Mouse (Mus musculus) stomach, embryonic 15.5 days (tissue): ENCODE measurements at regions not wholly inside any gene's neighbourhood (a gene's known extent, or its start where the extent isn't known, plus 50 kb on each side); places are given as distances from the start of the nearest gene placed in this dataset.

ENCODE experiments used
- ATAC-seq: fragments of 200-750 bp; cut with Nextera tagmentation; 2 replicates; pipeline ENCODE4 v1.8.0; 2017; ENCODE audit warnings: low read depth, moderate number of reproducible peaks, moderate TSS enrichment; ENCODE audit not compliant: insufficient read depth, low FRiP score
- H3K27ac ChIP-seq: fragments of 300-500 bp; sonication (generic); 2 replicates; pipeline ENCODE4 v1.5.1; 2015; ENCODE audit warnings: mild to moderate bottlenecking, inconsistent platforms
- H3K27me3 ChIP-seq: fragments of 300-500 bp; sonication (generic); replicated peaks from 2 replicates; pipeline ENCODE4 v1.6.1; 2015; ENCODE audit warnings: inconsistent platforms
- H3K36me3 ChIP-seq: fragments of 300-500 bp; sonication (generic); 2 replicates; pipeline ENCODE4 v1.6.1; 2015; ENCODE audit warnings: inconsistent platforms
- H3K4me1 ChIP-seq: fragments of 300-500 bp; sonication (generic); 2 replicates; pipeline ENCODE4 v1.6.1; 2015; ENCODE audit warnings: inconsistent platforms
- H3K4me2 ChIP-seq: fragments of 300-500 bp; sonication (generic); 2 replicates; pipeline ENCODE4 v1.6.1; 2015; ENCODE audit warnings: mild to moderate bottlenecking, inconsistent platforms
- H3K4me3 ChIP-seq: fragments of 300-500 bp; sonication (generic); replicated peaks from 2 replicates; pipeline ENCODE4 v1.5.1; 2015; ENCODE audit warnings: inconsistent platforms
- H3K9ac ChIP-seq: fragments of 300-500 bp; sonication (generic); 2 replicates; pipeline ENCODE4 v1.6.1; 2015; ENCODE audit warnings: inconsistent platforms
- H3K9me3 ChIP-seq: fragments of 300-500 bp; sonication (generic); 2 replicates; pipeline ENCODE4 v1.6.1; 2016; ENCODE audit warnings: inconsistent platforms
- WGBS: fragments of 180-500 bp; shearing (Covaris S2); methylation state at CpG from one replicate; pipeline ENCODE4 v1.1.7; 2015; 5-methylcytosine and 5-hydroxymethylcytosine counted together

- 89% methylated on average over 3 of the region's 3 CpGs for WGBS
- no peak for ATAC-seq
- no peak overlapping the region for H3K27ac ChIP-seq
- H3K4me2 ChIP-seq = no peak overlapping the region
- H3K9me3 ChIP-seq = no peaks in the 10 kb centered on the region
- no peak overlapping the region for H3K4me3 ChIP-seq
- H3K9ac ChIP-seq = no peak overlapping the region
- no peaks in the 10 kb centered on the region for H3K4me1 ChIP-seq
- no peaks in the 10 kb centered on the region for H3K27me3 ChIP-seq
- H3K36me3 ChIP-seq = no peaks in the 10 kb centered on the region
These were observed 424.9 kb upstream of the Fign start for GRCm38 (mm10) chr2:64522722-64523121.

- no peak for ATAC-seq
- H3K27ac ChIP-seq = no peak overlapping the region
- H3K4me3 ChIP-seq = no peak overlapping the region
- no peaks in the 10 kb centered on the region for H3K4me1 ChIP-seq
- WGBS = 67% methylated on average over 3 of the region's 3 CpGs
- no peaks in the 10 kb centered on the region for H3K9me3 ChIP-seq
- no peaks in the 10 kb centered on the region for H3K36me3 ChIP-seq
- no peak overlapping the region for H3K4me2 ChIP-seq
- no peaks in the 10 kb centered on the region for H3K27me3 ChIP-seq
- H3K9ac ChIP-seq = no peak overlapping the region
These were observed 424.4 kb upstream of the Fign start for GRCm38 (mm10) chr2:64522233-64522632.

- Histone ChIP-seq H3K9me3 (no peaks in the 10 kb centered on the region), H3K36me3 (no peaks in the 10 kb centered on the region), H3K27ac (no peak overlapping the region), H3K27me3 (no peaks in the 10 kb centered on the region), H3K4me1 (no peaks in the 10 kb centered on the region), H3K9ac (no peak overlapping the region), H3K4me3 (no peak overlapping the region), H3K4me2 (no peak overlapping the region)
- ATAC-seq = no peak
These were observed 397.9 kb upstream of the Fign start for GRCm38 (mm10) chr2:64495725-64496124.

- Histone ChIP-seq H3K9me3 (no peaks in the 10 kb centered on the region), H3K4me3 (no peak overlapping the region), H3K27me3 (no peaks in the 10 kb centered on the region), H3K36me3 (no peaks in the 10 kb centered on the region), H3K27ac (no peak overlapping the region), H3K9ac (no peak overlapping the region), H3K4me2 (no peak overlapping the region), H3K4me1 (no peaks in the 10 kb centered on the region)
- no peak for ATAC-seq
- 78% methylated on average over 12 of the region's 12 CpGs for WGBS
These were observed 368.7 kb upstream of the Fign start for GRCm38 (mm10) chr2:64466412-64466970.

- Histone ChIP-seq H3K4me3 (no peak overlapping the region), H3K27me3 (no peaks in the 10 kb centered on the region), H3K36me3 (no peaks in the 10 kb centered on the region), H3K9ac (no peak overlapping the region), H3K4me1 (no peaks in the 10 kb centered on the region), H3K27ac (no peak overlapping the region), H3K9me3 (no peaks in the 10 kb centered on the region), H3K4me2 (no peak overlapping the region)
- no peak for ATAC-seq
- 63% methylated on average over 8 of the region's 8 CpGs for WGBS
These were observed 364.8 kb upstream of the Fign start for GRCm38 (mm10) chr2:64462466-64463114.

- no peaks in the 10 kb centered on the region for H3K27me3 ChIP-seq
- H3K36me3 ChIP-seq = no peaks in the 10 kb centered on the region
- no peak overlapping the region for H3K27ac ChIP-seq
- no peak overlapping the region for H3K4me2 ChIP-seq
- no peaks in the 10 kb centered on the region for H3K4me1 ChIP-seq
- no peaks in the 10 kb centered on the region for H3K9me3 ChIP-seq
- ATAC-seq = no peak
- no peak overlapping the region for H3K9ac ChIP-seq
- H3K4me3 ChIP-seq = no peak overlapping the region
- WGBS = 80% methylated on average over 11 of the region's 11 CpGs
These were observed 364.2 kb upstream of the Fign start for GRCm38 (mm10) chr2:64462041-64462440.

GRCm38 (mm10) chr2:64461636-64462035, 363.8 kb upstream of the Fign start:
- Histone ChIP-seq H3K9ac (no peak overlapping the region), H3K36me3 (no peaks in the 10 kb centered on the region), H3K4me1 (no peaks in the 10 kb centered on the region), H3K4me2 (no peak overlapping the region), H3K27ac (no peak overlapping the region), H3K27me3 (no peaks in the 10 kb centered on the region), H3K4me3 (no peak overlapping the region), H3K9me3 (no peaks in the 10 kb centered on the region)
- no peak for ATAC-seq
- WGBS = 79% methylated on average over 9 of the region's 9 CpGs

GRCm38 (mm10) chr2:64458171-64458570, 360.3 kb upstream of the Fign start:
- 60% methylated on average over 5 of the region's 5 CpGs for WGBS
- Histone ChIP-seq H3K9me3 (no peaks in the 10 kb centered on the region), H3K36me3 (no peaks in the 10 kb centered on the region), H3K4me3 (no peak overlapping the region), H3K27ac (no peak overlapping the region), H3K9ac (no peak overlapping the region), H3K27me3 (no peaks in the 10 kb centered on the region), H3K4me2 (no peak overlapping the region), H3K4me1 (no peaks in the 10 kb centered on the region)
- ATAC-seq = no peak

- H3K36me3 ChIP-seq = no peaks in the 10 kb centered on the region
- no peaks in the 10 kb centered on the region for H3K4me1 ChIP-seq
- no peaks in the 10 kb centered on the region for H3K9me3 ChIP-seq
- no peak overlapping the region for H3K4me3 ChIP-seq
- H3K9ac ChIP-seq = no peak overlapping the region
- 77% methylated on average over 6 of the region's 6 CpGs for WGBS
- no peak overlapping the region for H3K27ac ChIP-seq
- H3K27me3 ChIP-seq = no peaks in the 10 kb centered on the region
- ATAC-seq = no peak
- H3K4me2 ChIP-seq = no peak overlapping the region
These were observed 354.9 kb upstream of the Fign start for GRCm38 (mm10) chr2:64452690-64453089.

GRCm38 (mm10) chr2:64451614-64452317, 353.9 kb upstream of the Fign start:
- ATAC-seq = no peak
- Histone ChIP-seq H3K4me2 (no peak overlapping the region), H3K27me3 (no peaks in the 10 kb centered on the region), H3K27ac (no peak overlapping the region), H3K4me1 (no peaks in the 10 kb centered on the region), H3K9me3 (no peaks in the 10 kb centered on the region), H3K9ac (no peak overlapping the region), H3K36me3 (no peaks in the 10 kb centered on the region), H3K4me3 (no peak overlapping the region)
- WGBS = 58% methylated on average over 12 of the region's 12 CpGs

GRCm38 (mm10) chr2:64443171-64443570, 345.3 kb upstream of the Fign start:
- Histone ChIP-seq H3K27me3 (no peaks in the 10 kb centered on the region), H3K9me3 (no peaks in the 10 kb centered on the region), H3K9ac (no peak overlapping the region), H3K27ac (no peak overlapping the region), H3K4me2 (no peak overlapping the region), H3K36me3 (no peaks in the 10 kb centered on the region), H3K4me1 (no peaks in the 10 kb centered on the region), H3K4me3 (no peak overlapping the region)
- ATAC-seq = no peak
- WGBS = 89% methylated on average over 3 of the region's 3 CpGs

- WGBS = 88% methylated on average over 2 of the region's 2 CpGs
- no peak for ATAC-seq
- H3K9me3 ChIP-seq = no peaks in the 10 kb centered on the region
These were observed 343.1 kb upstream of the Fign start for GRCm38 (mm10) chr2:64440961-64441360.

More at GRCm38 (mm10) chr2:64440961-64441360, 343.1 kb upstream of the Fign start:
- Histone ChIP-seq H3K4me1 (no peaks in the 10 kb centered on the region), H3K27me3 (no peaks in the 10 kb centered on the region), H3K27ac (no peak overlapping the region), H3K36me3 (no peaks in the 10 kb centered on the region), H3K9ac (no peak overlapping the region), H3K4me2 (no peak overlapping the region), H3K4me3 (no peak overlapping the region)
